Mouse (Mus musculus) small intestine, adult 2 months (tissue): ENCODE measurements at regions not wholly inside any gene's neighbourhood (a gene's known extent, or its start where the extent isn't known, plus 50 kb on each side); places are given as distances from the start of the nearest gene placed in this dataset.

ENCODE experiments used
- CTCF ChIP-seq: fragments of 200-500 bp; IDR thresholded peaks from 2 replicates; pipeline ENCODE4 v1.5.1; 2012; ENCODE audit warnings: low read depth, mild to moderate bottlenecking, control low read depth, inconsistent platforms, low read length, moderate library complexity, mixed read lengths; ENCODE audit not compliant: insufficient replicate concordance, insufficient read length; ENCODE audit errors: extremely low read depth
- POLR2A ChIP-seq: fragments of 200-500 bp; IDR thresholded peaks from 2 replicates; pipeline ENCODE4 v1.6.1; 2012; ENCODE audit warnings: low read depth, mild to moderate bottlenecking, control low read depth, inconsistent platforms, low read length, moderate library complexity

DNA sequence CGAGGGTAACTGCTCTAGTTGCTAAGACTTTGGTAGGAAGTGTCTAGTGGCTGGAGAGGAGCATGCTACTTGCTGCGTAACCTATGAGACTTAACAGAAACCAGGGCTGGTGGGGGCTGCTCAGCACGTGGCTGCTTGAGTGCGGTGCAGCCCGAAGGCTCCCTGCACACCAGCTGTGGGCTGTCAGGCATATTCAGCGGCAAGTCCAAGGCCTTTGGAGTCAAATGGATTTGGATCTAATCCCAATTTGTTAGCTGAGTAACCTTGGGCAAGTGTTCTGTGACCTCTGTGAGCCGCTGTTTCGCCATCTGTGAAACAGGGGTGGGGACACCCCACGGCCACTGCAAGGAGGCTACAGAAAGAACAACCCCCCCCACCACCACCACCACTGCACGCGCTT is 75.5 kb upstream of the Msx2 start:
- TF ChIP-seq CTCF, result no peak
- TF ChIP-seq POLR2A, result no peak
